Mouse (Mus musculus) common myeloid progenitor, adult 5-6 weeks (primary cell): ENCODE results near the gene Cd200r4. TPM values are rescaled to one million over a fixed set of nuclear protein-coding genes. Genes with fewer than 3 reads are reported as not detected.

ENCODE experiments used
- ATAC-seq: replicated peaks from 2 replicates; pipeline ENCODE4 v1.8.0; 2016; ENCODE audit warnings: low read depth, mild to moderate bottlenecking, moderate TSS enrichment, inconsistent platforms; ENCODE audit not compliant: poor library complexity, severe bottlenecking
- total RNA-seq: library from RNA; stranded (forward); fragments of 200-1000, 187-1606 nt; gene quantifications from 2 replicates; pipeline ENCODE4 v1.2.3, GENCODE M21; 2017

Gene Cd200r4
- total RNA-seq, 1 experiment from 2014 or later, result 1.4 TPM

- ATAC-seq, result no peak
These were observed 55.3 kb downstream of the Cd200r4 start, which contains the start of gene Cd200r2 for GRCm38 (mm10) chr16:44866797-44867196. Gene Cd200r2, plus strand, starts transcription at chr16:44867097.

DNA sequence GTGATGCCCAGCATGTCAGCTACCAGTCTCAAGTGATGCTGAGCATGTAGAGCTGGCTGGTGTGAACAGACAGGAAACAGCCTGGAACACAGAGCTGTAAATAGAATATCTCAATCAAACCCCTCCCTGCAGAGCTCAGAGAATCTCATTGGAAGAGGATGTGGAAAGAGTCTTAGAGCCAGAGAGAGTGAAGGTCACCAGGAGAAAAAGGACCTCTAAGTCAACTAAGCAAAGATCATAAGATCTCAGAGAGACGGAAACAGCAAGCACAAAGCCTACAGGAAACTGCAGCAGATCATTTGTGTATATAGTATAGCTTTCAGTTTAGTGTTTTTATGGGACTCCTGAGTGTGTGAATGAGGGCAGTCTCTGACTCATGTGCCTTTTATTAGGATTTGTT, 63.6 kb downstream of the Cd200r4 start:
- no peak for ATAC-seq

- 0 out of 2 replicates have a peak, but pooled peaks have one; percentile 22 for ATAC-seq
These were observed 65.1 kb downstream of the Cd200r4 start for GRCm38 (mm10) chr16:44876625-44877024.

DNA sequence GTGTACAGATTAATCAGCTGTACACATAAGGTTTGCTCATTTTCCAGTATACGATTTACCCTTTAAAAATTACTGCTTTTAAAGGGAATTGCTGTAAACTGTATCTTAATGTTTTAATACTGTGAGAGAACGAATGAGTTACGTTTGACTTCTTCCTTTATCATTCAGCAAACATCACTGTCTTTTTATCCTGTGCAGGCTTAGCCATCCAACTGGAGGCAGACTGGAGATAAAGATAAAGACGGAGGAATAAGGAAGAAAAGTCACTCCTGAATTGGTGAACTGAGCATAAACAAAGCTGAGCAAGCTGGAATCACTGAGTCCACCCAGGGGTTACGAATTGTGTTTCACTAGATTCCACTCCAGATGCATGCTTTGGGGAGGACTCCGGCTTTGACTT, 66.1 kb downstream of the Cd200r4 start:
- ATAC-seq, result no peak

Other genes with a start within 250 kb of the Cd200r4 start
- 22.7 and 25.1 TPM in 2 replicates for gene Nepro, start 87.4 kb upstream of the Cd200r4 start, total RNA-seq
- 9.7 and 18.3 TPM in 2 replicates for gene Gtpbp8, start 65.4 kb upstream of the Cd200r4 start, total RNA-seq
- gene Cd200r1, start 46.0 kb upstream of the Cd200r4 start, total RNA-seq, result 4.3 and 5.8 TPM in 2 replicates
- not detected in 2 replicates for gene Cd200r2, start 55.4 kb downstream of the Cd200r4 start, total RNA-seq
- 0.14 TPM in 1 of 2 replicates, not detected in the other for gene Cd200r3, start 131.9 kb downstream of the Cd200r4 start, total RNA-seq